ENCODE assay signal across 9 mouse cellular contexts in genomic region chr10:121587371-121587840, GRCm38 (mm10). TPM values are rescaled to one million over a fixed set of nuclear protein-coding genes. Genes with fewer than 3 reads are reported as not detected.
A peak's percentile ranks its signal among the peaks of the same experiment; 100 is the strongest.
DNase-seq lines count a peak whose midpoint lies in the region; ATAC-seq lines count a peak whose summit lies in the region.
"Had no signal": no experiment of that assay in that cellular context is flagged by ENCODE, and none has a peak within 500 bp of the region (broad histone marks: within the 10 kb centered on the region; RNA-seq: fewer than 3 reads in every experiment).

No protein-coding gene starts in this region.

- no peaks in the 10 kb centered on the region for H3K27me3 ChIP-seq in heart, embryonic 13.5 days (replicated peaks)
- H3K27me3 ChIP-seq in hindbrain, embryonic 14.5 days (ENCODE audit: control insufficient read depth, insufficient read depth, low read length) = no peaks in the 10 kb centered on the region
- no peaks in the 10 kb centered on the region for H3K27me3 ChIP-seq in midbrain, embryonic 13.5 days
- H3K27me3 ChIP-seq: Patski had no signal

- H3K4me2 ChIP-seq in heart, embryonic 13.5 days = peak overlapping the region; percentile 83
- peak overlapping the region; percentile 68 for H3K4me2 ChIP-seq in hindbrain, embryonic 14.5 days (replicated peaks)
- peak overlapping the region; percentile 74 for H3K4me2 ChIP-seq in midbrain, embryonic 13.5 days (replicated peaks)

- peaks cover 20% of the 10 kb centered on the region for H3K4me1 ChIP-seq in heart, embryonic 13.5 days
- H3K4me1 ChIP-seq in hindbrain, embryonic 14.5 days (replicated peaks; ENCODE audit: control insufficient read depth, insufficient read depth, low read length) = peaks cover 9% of the 10 kb centered on the region
- H3K4me1 ChIP-seq in midbrain, embryonic 13.5 days (replicated peaks) = peaks cover 16% of the 10 kb centered on the region

- peak overlapping the region; percentile 91 for H3K4me3 ChIP-seq in heart, embryonic 13.5 days
- peak overlapping the region; percentile 71 for H3K4me3 ChIP-seq in hindbrain, embryonic 14.5 days (replicated peaks; ENCODE audit: low read length)
- peak overlapping the region; percentile 88 for H3K4me3 ChIP-seq in midbrain, embryonic 13.5 days (replicated peaks)

- ATAC-seq in heart, embryonic 13.5 days (ENCODE audit: extremely low read depth, insufficient number of reproducible peaks, low FRiP score, low TSS enrichment) = no peak
- peak; percentile 7 for ATAC-seq in activated CD4-positive, CD25-positive, alpha-beta regulatory T cell, adult 4 months
- ATAC-seq in hindbrain, embryonic 14.5 days (ENCODE audit: low FRiP score) = no peak
- ATAC-seq in midbrain, embryonic 13.5 days = no peak

- H3K9me3 ChIP-seq in heart, embryonic 13.5 days = no peaks in the 10 kb centered on the region
- no peaks in the 10 kb centered on the region for H3K9me3 ChIP-seq in hindbrain, embryonic 14.5 days (ENCODE audit: control insufficient read depth, low read length)
- no peaks in the 10 kb centered on the region for H3K9me3 ChIP-seq in midbrain, embryonic 13.5 days

- H3K36me3 ChIP-seq in heart, embryonic 13.5 days = peaks cover 50% of the 10 kb centered on the region
- peaks cover 25% of the 10 kb centered on the region for H3K36me3 ChIP-seq in hindbrain, embryonic 14.5 days (replicated peaks; ENCODE audit: control insufficient read depth, insufficient read depth)
- peaks cover 30% of the 10 kb centered on the region for H3K36me3 ChIP-seq in midbrain, embryonic 13.5 days

- no peak for DNase-seq in heart, postnatal 25 days (ENCODE audit: low spot score)
- DNase-seq in hindbrain, embryonic 14.5 days (ENCODE audit: low spot score) = no peak
- DNase-seq in spleen, postnatal 14 days (ENCODE audit: low spot score in 2 of 2) = no peak
- no peak for DNase-seq in right cerebral cortex, postnatal 36 days (ENCODE audit: low spot score in 2 of 2)
- DNase-seq in adrenal gland, adult 18-20 months (ENCODE audit: low spot score in 2 of 2) = no peak

- intact Hi-C loops in heart, postnatal 25 days (cut with DNase I) = loop anchor here (5.0 kb wide), 1 partner anchor 40 kb away; the partner anchor contains the start of gene Xpot

- WGBS in heart, embryonic 13.5 days = 59% methylated on average over 6 of the region's 6 CpGs
- WGBS in hindbrain, embryonic 14.5 days = 70% methylated on average over 6 of the region's 6 CpGs
- WGBS in midbrain, embryonic 13.5 days = 74% methylated on average over 6 of the region's 6 CpGs

- H3K27ac ChIP-seq in heart, embryonic 13.5 days (replicated peaks) = peak overlapping the region; percentile 84
- H3K27ac ChIP-seq in hindbrain, embryonic 14.5 days = no peak overlapping the region
- H3K27ac ChIP-seq in midbrain, embryonic 13.5 days = no peak overlapping the region

- H3K9ac ChIP-seq in heart, embryonic 13.5 days = peak overlapping the region; percentile 96
- H3K9ac ChIP-seq in hindbrain, embryonic 14.5 days = peak overlapping the region; percentile 91
- no peak overlapping the region; the same call in 1 of the 2 replicates for H3K9ac ChIP-seq in midbrain, embryonic 13.5 days (replicated peaks)

RNA-seq across cellular contexts. Expression of gene Tbk1, which starts 0.8 kb away (rescaled TPM):
- polyA plus RNA-seq in heart, embryonic 13.5 days (2015; fragmentation: Nextera tagmentation; extraction: Ambion mirVana) = 20.6 and 21.8 TPM in 2 replicates
- total RNA-seq in heart, postnatal 25 days (2021) = 10 to 100 TPM; 16.7 to 20.4 TPM
- polyA plus RNA-seq in activated CD4-positive, CD25-positive, alpha-beta regulatory T cell, adult 4 months (2017; shearing (Covaris generic)) = 10 to 100 TPM; 69.4 to 74.8 TPM
- 33.4 and 33.6 TPM in 2 replicates for polyA plus RNA-seq in hindbrain, embryonic 14.5 days (2014; fragmentation: Nextera tagmentation; extraction: Ambion mirVana)
- 33.4 and 34.6 TPM in 2 replicates for polyA plus RNA-seq in midbrain, embryonic 13.5 days (2015; fragmentation: Nextera tagmentation; extraction: Ambion mirVana)
- total RNA-seq in adrenal gland, adult 18-20 months (2021) = 10 to 100 TPM; 36.7 to 47.6 TPM

RNA-seq across cellular contexts. Expression of gene Xpot, which starts 38.7 kb away (rescaled TPM):
- polyA plus RNA-seq in heart, embryonic 13.5 days (2015; fragmentation: Nextera tagmentation; extraction: Ambion mirVana) = 25.9 and 27.9 TPM in 2 replicates
- total RNA-seq in heart, postnatal 25 days (2021) = 10 to 100 TPM; 24.3 to 24.7 TPM
- 10 to 100 TPM; 14.2 to 17.9 TPM for polyA plus RNA-seq in activated CD4-positive, CD25-positive, alpha-beta regulatory T cell, adult 4 months (2017; shearing (Covaris generic))
- polyA plus RNA-seq in hindbrain, embryonic 14.5 days (2014; fragmentation: Nextera tagmentation; extraction: Ambion mirVana) = 31.7 and 41.0 TPM in 2 replicates
- 27.7 and 31.9 TPM in 2 replicates for polyA plus RNA-seq in midbrain, embryonic 13.5 days (2015; fragmentation: Nextera tagmentation; extraction: Ambion mirVana)
- total RNA-seq in adrenal gland, adult 18-20 months (2021) = 10 to 100 TPM; 53.8 to 73.0 TPM

RNA-seq across cellular contexts. Expression of gene D930020B18Rik, which starts 54.0 kb away (rescaled TPM):
- 0.10 TPM in 1 of 2 replicates, not detected in the other for polyA plus RNA-seq in heart, embryonic 13.5 days (2015; fragmentation: Nextera tagmentation; extraction: Ambion mirVana)
- not detected for total RNA-seq in heart, postnatal 25 days (2021)
- under 1 TPM; 0.29 to 0.41 TPM for polyA plus RNA-seq in activated CD4-positive, CD25-positive, alpha-beta regulatory T cell, adult 4 months (2017; shearing (Covaris generic))
- polyA plus RNA-seq in hindbrain, embryonic 14.5 days (2014; fragmentation: Nextera tagmentation; extraction: Ambion mirVana) = 0.16 and 0.31 TPM in 2 replicates
- 0.15 and 0.19 TPM in 2 replicates for polyA plus RNA-seq in midbrain, embryonic 13.5 days (2015; fragmentation: Nextera tagmentation; extraction: Ambion mirVana)
- not detected for total RNA-seq in adrenal gland, adult 18-20 months (2021)
- polyA plus RNA-seq: Patski had no signal
